Mouse (Mus musculus) kidney, embryonic 14.5 days (tissue): ENCODE measurements around the gene 2010111I01Rik. TPM values are rescaled to one million over a fixed set of nuclear protein-coding genes. Genes with fewer than 3 reads are reported as not detected.

ENCODE experiments used
- ATAC-seq: fragments of 200-750 bp; cut with Nextera tagmentation; 2 replicates; pipeline ENCODE4 v1.8.0; 2017; ENCODE audit warnings: moderate number of reproducible peaks, mild to moderate bottlenecking, moderate TSS enrichment, moderate library complexity; ENCODE audit not compliant: low FRiP score, low TSS enrichment
- H3K27ac ChIP-seq: fragments of 300-500 bp; sonication (generic); 2 replicates; pipeline ENCODE4 v1.5.1; 2014; ENCODE audit warnings: low read depth, mild to moderate bottlenecking, low read length, moderate library complexity, mixed read lengths
- H3K27me3 ChIP-seq: fragments of 300-500 bp; sonication (generic); 2 replicates; pipeline ENCODE4 v1.6.1; 2014; ENCODE audit warnings: mild to moderate bottlenecking, low read length; ENCODE audit not compliant: control insufficient read depth, insufficient read depth
- H3K36me3 ChIP-seq: fragments of 300-500 bp; sonication (generic); 2 replicates; pipeline ENCODE4 v1.6.1; 2014; ENCODE audit warnings: low read length, mixed read lengths; ENCODE audit not compliant: control insufficient read depth, insufficient read depth
- H3K4me1 ChIP-seq: fragments of 300-500 bp; sonication (generic); 2 replicates; pipeline ENCODE4 v1.6.1; 2014; ENCODE audit warnings: low read length, mixed read lengths; ENCODE audit not compliant: control insufficient read depth, insufficient read depth
- H3K4me2 ChIP-seq: fragments of 300-500 bp; sonication (generic); replicated peaks from 2 replicates; pipeline ENCODE4 v1.6.1; 2014; ENCODE audit warnings: low read depth, mild to moderate bottlenecking, low read length
- H3K4me3 ChIP-seq: fragments of 300-500 bp; sonication (generic); 2 replicates; pipeline ENCODE4 v1.5.1; 2014; ENCODE audit warnings: mild to moderate bottlenecking, low read length
- H3K9ac ChIP-seq: fragments of 300-500 bp; sonication (generic); 2 replicates; pipeline ENCODE4 v1.6.1; 2014; ENCODE audit warnings: low read depth, mild to moderate bottlenecking, low read length, moderate library complexity
- H3K9me3 ChIP-seq: fragments of 300-500 bp; sonication (generic); 2 replicates; pipeline ENCODE4 v1.6.1; 2016; ENCODE audit warnings: low read length; ENCODE audit not compliant: control insufficient read depth
- WGBS: fragments of 180-500 bp; shearing (Covaris S2); extraction: QIAGEN DNeasy Blood & Tissue Kit; methylation state at CpG from one replicate; pipeline ENCODE4 v1.1.7; 2014; 5-methylcytosine and 5-hydroxymethylcytosine counted together
- polyA plus RNA-seq: library from polyadenylated mRNA; unstranded; fragments of >200 nt; fragmentation: Nextera tagmentation; extraction: Ambion mirVana; gene quantifications from 2 replicates; pipeline ENCODE4 v1.2.1, GENCODE M21; 2014

Gene 2010111I01Rik
- polyA plus RNA-seq, 1 experiment from 2014 or later: 153 TPM

DNA sequence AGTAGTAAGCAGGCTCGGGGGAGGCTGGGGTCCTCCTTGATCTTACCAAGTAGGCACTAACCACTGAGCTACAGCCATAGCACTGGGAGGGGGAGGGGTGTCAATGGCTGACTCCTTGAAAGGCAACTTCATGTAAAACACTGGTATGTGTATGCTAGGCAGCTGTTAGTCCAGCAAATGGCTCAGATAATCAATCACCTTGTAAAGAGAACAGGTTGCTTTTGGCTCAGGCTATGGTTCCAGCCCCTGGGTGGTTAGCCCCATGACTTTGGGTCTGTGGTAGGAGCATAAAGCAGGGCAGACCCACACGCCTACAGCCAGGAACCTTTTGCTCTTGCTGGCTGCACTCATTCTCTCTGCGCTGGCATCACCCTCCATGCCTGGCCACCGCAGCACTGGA, 325.4 kb downstream of the 2010111I01Rik start:
- Histone ChIP-seq H3K9ac (no peak overlapping the region), H3K4me3 (no peak overlapping the region), H3K4me2 (no peak overlapping the region), H3K9me3 (no peaks in the 10 kb centered on the region), H3K4me1 (peaks cover 27% of the 10 kb centered on the region), H3K27me3 (no peaks in the 10 kb centered on the region), H3K27ac (no peak overlapping the region), H3K36me3 (peaks cover 63% of the 10 kb centered on the region)
- WGBS: 82% methylated on average over 4 of the region's 4 CpGs
- no peak for ATAC-seq

DNA sequence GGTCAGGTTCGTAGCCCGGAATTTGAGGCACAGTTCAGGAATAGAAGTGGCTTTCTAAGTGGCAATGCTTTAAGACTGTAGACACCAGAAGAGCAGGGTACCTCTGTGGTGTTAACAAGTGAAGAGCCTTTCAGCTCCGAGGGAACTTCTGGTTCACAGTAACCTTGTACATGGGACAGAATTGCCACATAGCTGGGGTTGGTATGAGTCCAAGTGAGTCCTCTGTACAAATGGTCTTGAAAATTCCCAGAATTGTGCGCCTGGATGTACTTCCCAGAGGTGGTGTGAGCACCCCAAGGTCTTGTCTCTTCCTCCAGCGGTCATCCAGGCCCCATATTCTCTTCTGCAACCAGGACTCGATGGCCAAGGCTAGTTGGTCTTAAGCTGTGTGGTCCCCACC, 326.3 kb downstream of the 2010111I01Rik start:
- Histone ChIP-seq H3K27ac (no peak overlapping the region), H3K4me2 (no peak overlapping the region), H3K9ac (no peak overlapping the region), H3K4me3 (no peak overlapping the region), H3K27me3 (no peaks in the 10 kb centered on the region), H3K9me3 (no peaks in the 10 kb centered on the region; the same call in 1 of the 2 replicates), H3K4me1 (peaks cover 30% of the 10 kb centered on the region), H3K36me3 (peaks cover 62% of the 10 kb centered on the region)
- ATAC-seq: no peak
- 96% methylated on average over 6 of the region's 6 CpGs for WGBS

DNA sequence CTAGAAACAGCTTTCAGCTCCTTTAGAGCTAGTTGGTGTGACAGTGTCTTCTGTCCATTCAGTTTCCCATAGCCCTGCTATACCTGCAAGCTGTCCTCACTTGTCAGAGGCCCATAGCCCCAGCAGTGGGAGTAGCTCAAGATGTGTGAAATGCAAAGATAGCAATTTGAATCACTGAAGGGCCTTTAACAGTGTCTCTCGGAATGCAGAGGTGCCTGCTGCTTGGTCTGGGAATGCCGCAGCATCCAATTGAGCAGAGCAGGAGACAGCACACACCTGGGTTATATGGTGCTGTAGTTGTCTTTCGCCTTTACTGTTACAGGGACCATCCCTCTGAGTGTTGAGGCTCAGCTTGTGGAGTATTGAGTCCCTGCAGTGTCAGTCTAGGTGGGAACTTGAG, 329.0 kb downstream of the 2010111I01Rik start:
- no peaks in the 10 kb centered on the region for H3K27me3 ChIP-seq
- peaks cover 56% of the 10 kb centered on the region for H3K36me3 ChIP-seq
- H3K4me3 ChIP-seq: no peak overlapping the region
- WGBS: 60% methylated on average over 3 of the region's 3 CpGs
- H3K27ac ChIP-seq: peak overlapping the region; percentile 75; the same call in 1 of the 2 replicates
- H3K9ac ChIP-seq: no peak overlapping the region
- no peaks in the 10 kb centered on the region; the same call in 1 of the 2 replicates for H3K9me3 ChIP-seq
- no peak for ATAC-seq
- peaks cover 29% of the 10 kb centered on the region for H3K4me1 ChIP-seq
- no peak overlapping the region for H3K4me2 ChIP-seq

DNA sequence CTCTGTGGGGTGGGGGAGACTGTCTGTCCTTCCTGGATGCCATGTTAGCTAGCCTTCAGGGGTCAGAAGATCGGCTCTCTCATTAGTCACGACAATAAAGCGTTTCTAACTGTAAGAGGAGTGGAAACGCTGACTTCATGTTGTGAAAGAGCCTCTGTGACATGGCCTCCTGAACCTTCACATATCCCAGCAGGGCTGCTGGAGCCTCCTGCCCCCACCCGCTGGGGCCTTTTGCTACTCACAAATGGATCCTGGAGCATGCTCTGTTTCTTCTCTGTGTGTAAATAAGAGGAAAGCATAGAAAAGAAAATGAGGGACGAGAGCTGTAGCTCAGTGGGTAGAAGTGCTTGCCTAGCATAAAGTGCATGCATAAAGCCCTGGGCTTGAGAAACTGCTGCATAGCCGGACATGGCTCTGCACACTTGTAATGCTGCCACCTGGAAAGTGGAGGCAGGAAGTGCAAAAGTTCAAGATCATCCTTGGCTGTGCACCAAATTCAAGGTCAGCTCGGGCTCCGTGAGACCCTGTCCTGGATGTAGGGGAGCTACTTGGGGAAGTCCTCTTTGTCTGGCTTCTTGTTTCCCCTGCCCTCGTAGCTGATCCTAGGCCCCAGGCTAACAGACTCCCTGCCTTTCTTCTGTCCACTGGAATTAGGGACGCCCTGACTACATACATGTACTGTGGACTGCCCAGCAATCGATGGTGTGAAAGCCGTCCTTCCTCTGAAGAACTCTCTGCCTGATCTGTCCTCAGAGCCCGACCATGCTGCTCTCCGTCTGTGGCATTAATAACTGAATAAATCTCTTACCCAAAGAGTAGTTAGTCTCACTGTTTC, 329.9 kb downstream of the 2010111I01Rik start:
- peaks cover 22% of the 10 kb centered on the region for H3K4me1 ChIP-seq
- peak overlapping the region; percentile 75 for H3K27ac ChIP-seq
- no peaks in the 10 kb centered on the region; the same call in 1 of the 2 replicates for H3K9me3 ChIP-seq
- peaks cover 62% of the 10 kb centered on the region for H3K36me3 ChIP-seq
- no peak overlapping the region for H3K9ac ChIP-seq
- no peaks in the 10 kb centered on the region for H3K27me3 ChIP-seq
- 0 out of 2 replicates have a peak, but pooled peaks have one; percentile 36 for ATAC-seq
- no peak overlapping the region for H3K4me3 ChIP-seq
- no peak overlapping the region for H3K4me2 ChIP-seq
- 29% methylated on average over 15 of the region's 15 CpGs for WGBS

DNA sequence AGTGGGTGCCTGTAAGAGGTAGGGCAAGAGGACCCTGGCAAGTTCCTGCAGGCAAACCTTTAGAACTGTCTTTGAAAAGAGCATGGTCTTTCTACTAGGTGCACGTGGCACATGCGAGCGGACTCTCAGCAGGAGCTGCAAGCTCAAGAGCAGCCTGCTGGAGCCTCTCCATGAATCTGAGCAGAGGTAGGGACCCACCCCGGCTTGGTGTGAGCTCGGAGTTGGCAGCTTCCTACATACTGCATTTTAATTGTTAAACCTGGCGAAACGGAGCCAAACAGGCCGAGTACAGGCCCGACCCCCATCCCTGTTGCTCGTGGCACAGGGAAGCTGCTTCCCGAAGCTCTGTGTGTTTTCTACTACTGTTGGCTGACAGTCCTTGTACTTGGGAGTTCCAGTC, 331.6 kb downstream of the 2010111I01Rik start:
- Histone ChIP-seq H3K4me1 (peaks cover 32% of the 10 kb centered on the region), H3K9ac (no peak overlapping the region), H3K9me3 (no peaks in the 10 kb centered on the region; the same call in 1 of the 2 replicates), H3K4me2 (no peak overlapping the region), H3K27me3 (no peaks in the 10 kb centered on the region), H3K4me3 (no peak overlapping the region), H3K27ac (no peak overlapping the region), H3K36me3 (peaks cover 63% of the 10 kb centered on the region)
- no peak for ATAC-seq
- WGBS: 91% methylated on average over 11 of the region's 11 CpGs

DNA sequence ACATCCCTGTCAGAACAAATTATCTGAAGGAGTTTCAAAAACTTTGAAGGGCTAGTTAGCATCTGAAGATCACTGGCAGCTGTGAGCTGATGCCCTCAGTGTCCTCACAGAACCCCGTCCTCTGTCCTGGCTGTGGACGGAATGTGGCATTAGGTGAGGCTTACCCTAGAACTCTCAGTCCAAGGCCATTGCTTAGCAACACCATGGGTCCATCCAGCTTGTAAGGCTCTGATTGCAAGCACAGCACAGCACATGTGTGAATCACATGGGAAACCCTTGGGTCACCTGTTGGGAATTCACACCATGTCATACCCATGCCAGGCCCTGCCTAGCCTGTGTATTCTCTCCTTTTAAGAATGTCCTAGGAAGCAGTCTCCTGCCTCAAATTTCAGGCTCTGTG, 332.3 kb downstream of the 2010111I01Rik start:
- 98% methylated on average over 2 of the region's 2 CpGs for WGBS
- no peaks in the 10 kb centered on the region for H3K27me3 ChIP-seq
- no peak overlapping the region for H3K4me3 ChIP-seq
- no peak overlapping the region for H3K27ac ChIP-seq
- peaks cover 38% of the 10 kb centered on the region for H3K4me1 ChIP-seq
- no peak overlapping the region for H3K9ac ChIP-seq
- no peak for ATAC-seq
- H3K9me3 ChIP-seq: no peaks in the 10 kb centered on the region; the same call in 1 of the 2 replicates
- peaks cover 63% of the 10 kb centered on the region for H3K36me3 ChIP-seq
- H3K4me2 ChIP-seq: no peak overlapping the region

DNA sequence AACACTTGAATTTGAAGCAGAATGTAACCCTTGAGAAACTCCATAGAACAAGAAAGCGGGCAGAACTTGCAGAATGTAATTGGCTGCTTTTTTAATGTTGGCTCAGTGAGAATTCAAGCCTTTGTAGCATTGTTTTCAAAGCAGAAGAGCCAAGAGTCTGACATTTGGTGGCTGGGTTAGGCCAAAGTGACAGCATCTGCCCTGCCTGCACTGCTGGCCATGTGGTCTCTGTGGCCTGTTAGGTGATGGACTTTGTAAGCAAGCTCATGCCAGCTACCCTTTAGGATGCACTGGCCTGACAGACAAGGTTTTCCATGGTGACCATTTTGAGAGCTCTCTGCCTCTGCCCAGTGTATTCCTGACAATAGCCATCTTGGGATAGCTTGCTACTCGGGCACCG, 333.2 kb downstream of the 2010111I01Rik start:
- H3K27me3 ChIP-seq: no peaks in the 10 kb centered on the region
- peaks cover 70% of the 10 kb centered on the region for H3K36me3 ChIP-seq
- peaks cover 44% of the 10 kb centered on the region for H3K4me1 ChIP-seq
- H3K9ac ChIP-seq: no peak overlapping the region
- ATAC-seq: no peak
- H3K4me2 ChIP-seq: no peak overlapping the region
- H3K9me3 ChIP-seq: no peaks in the 10 kb centered on the region; the same call in 1 of the 2 replicates
- no peak overlapping the region for H3K4me3 ChIP-seq
- no peak overlapping the region for H3K27ac ChIP-seq
- 100% methylated on average over 3 of the region's 3 CpGs for WGBS

DNA sequence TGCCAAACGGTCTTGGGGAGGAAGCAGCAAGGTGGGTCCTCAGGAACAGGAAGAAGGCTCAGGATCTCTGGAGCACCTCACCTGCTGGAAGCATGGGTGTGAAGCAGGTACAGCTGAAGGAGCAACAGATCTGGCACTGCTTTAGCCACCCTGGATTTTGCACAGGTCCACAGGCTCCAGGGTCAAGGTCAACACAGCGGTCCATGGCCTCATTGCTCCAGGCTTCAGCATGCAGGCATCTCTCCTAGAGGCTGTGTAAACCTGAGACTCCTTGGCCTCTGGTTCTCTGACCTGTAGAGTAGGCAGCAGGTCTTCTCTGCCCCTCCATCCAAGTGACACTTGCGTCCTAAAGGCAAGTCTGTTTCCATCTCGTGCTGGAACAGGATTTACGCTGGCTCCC, 334.2 kb downstream of the 2010111I01Rik start:
- Histone ChIP-seq H3K27me3 (no peaks in the 10 kb centered on the region), H3K4me3 (no peak overlapping the region), H3K36me3 (peaks cover 78% of the 10 kb centered on the region), H3K4me1 (peaks cover 38% of the 10 kb centered on the region), H3K9ac (no peak overlapping the region), H3K9me3 (no peaks in the 10 kb centered on the region; the same call in 1 of the 2 replicates), H3K27ac (no peak overlapping the region), H3K4me2 (no peak overlapping the region)
- ATAC-seq: no peak
- 78% methylated on average over 5 of the region's 5 CpGs for WGBS

DNA sequence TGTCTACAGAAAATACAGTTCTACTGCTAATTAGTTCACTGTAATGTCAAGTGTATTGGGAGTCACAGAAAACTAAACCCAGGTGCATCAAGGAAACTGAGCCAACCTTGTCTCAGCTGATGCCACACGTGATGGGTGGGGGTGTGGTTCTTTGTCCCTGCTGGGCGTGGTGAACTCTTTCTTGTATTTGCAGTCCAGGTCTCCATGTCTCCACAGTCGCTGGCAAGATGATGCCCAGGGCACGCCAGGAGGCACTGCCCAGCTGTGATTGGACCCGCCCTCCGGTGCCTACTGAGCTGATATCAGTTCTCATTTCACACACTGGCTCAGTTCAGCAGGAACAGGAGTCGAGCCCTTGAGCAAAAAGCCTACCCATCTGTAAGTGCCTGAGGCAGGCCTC, 336.2 kb downstream of the 2010111I01Rik start:
- 55% methylated on average over 7 of the region's 7 CpGs for WGBS
- Histone ChIP-seq H3K4me2 (no peak overlapping the region), H3K27ac (peak overlapping the region; percentile 25; the same call in 1 of the 2 replicates), H3K9me3 (no peaks in the 10 kb centered on the region), H3K36me3 (peaks cover 76% of the 10 kb centered on the region), H3K4me3 (no peak overlapping the region), H3K27me3 (no peaks in the 10 kb centered on the region), H3K9ac (no peak overlapping the region), H3K4me1 (peaks cover 34% of the 10 kb centered on the region)
- no peak for ATAC-seq
